Mouse (Mus musculus) forebrain, postnatal 0 days (tissue): ENCODE measurements around the gene Zfp790. TPM values are rescaled to one million over a fixed set of nuclear protein-coding genes. Genes with fewer than 3 reads are reported as not detected.

Experiments
- ATAC-seq: fragments of 200-750 bp; cut with Nextera tagmentation; 2 replicates; pipeline ENCODE4 v1.8.0; 2017; ENCODE audit warnings: mild to moderate bottlenecking, moderate library complexity
- DNase-seq: peaks from one replicate; pipeline ENCODE4 v3.0.0-alpha.2; 2015
- H3K27ac ChIP-seq: fragments of 300-500 bp; sonication (generic); 2 replicates; pipeline ENCODE4 v1.5.1; 2014; ENCODE audit warnings: low read depth, mild to moderate bottlenecking, antibody characterized with exemption, low read length, moderate library complexity, mixed read lengths
- H3K27me3 ChIP-seq: fragments of 300-500 bp; sonication (generic); 2 replicates; pipeline ENCODE4 v1.6.1; 2014; ENCODE audit warnings: mild to moderate bottlenecking, low read length, mixed read lengths; ENCODE audit not compliant: insufficient read depth
- H3K36me3 ChIP-seq: fragments of 300-500 bp; sonication (generic); 2 replicates; pipeline ENCODE4 v1.6.1; 2014; ENCODE audit warnings: mild to moderate bottlenecking, moderate library complexity; ENCODE audit not compliant: insufficient read depth
- H3K4me1 ChIP-seq: fragments of 300-500 bp; sonication (generic); 2 replicates; pipeline ENCODE4 v1.6.1; 2014; ENCODE audit warnings: antibody characterized with exemption; ENCODE audit not compliant: insufficient read depth
- H3K4me2 ChIP-seq: fragments of 300-500 bp; sonication (generic); 2 replicates; pipeline ENCODE4 v1.6.1; 2014; ENCODE audit warnings: low read depth, mild to moderate bottlenecking, moderate library complexity
- H3K4me3 ChIP-seq: fragments of 300-500 bp; sonication (generic); 2 replicates; pipeline ENCODE4 v1.5.1; 2014; ENCODE audit warnings: low read depth, low read length, mixed read lengths
- H3K9ac ChIP-seq: fragments of 300-500 bp; sonication (generic); 2 replicates; pipeline ENCODE4 v1.6.1; 2014; ENCODE audit warnings: mild to moderate bottlenecking
- H3K9me3 ChIP-seq: fragments of 300-500 bp; sonication (generic); 2 replicates; pipeline ENCODE4 v1.6.1; 2016; ENCODE audit warnings: low read length
- CTCF ChIP-seq: sonication (generic); IDR thresholded peaks from 2 replicates; pipeline ENCODE4 v1.5.1; 2016; ENCODE audit warnings: antibody characterized with exemption, control low read depth, low read depth
- WGBS: fragments of 180-500 bp; shearing (Covaris S2); extraction: QIAGEN DNeasy Blood & Tissue Kit; methylation state at CpG from one replicate; pipeline ENCODE4 v1.1.7; 2014; 5-methylcytosine and 5-hydroxymethylcytosine counted together
- polyA plus RNA-seq: library from polyadenylated mRNA; unstranded; fragments of >200 nt; fragmentation: Nextera tagmentation; extraction: Ambion mirVana; gene quantifications from 2 replicates; pipeline ENCODE4 v1.2.1, GENCODE M21; 2015
- total RNA-seq: library from RNA; depleted of rRNA; stranded (reverse); fragments of >200 nt; gene quantifications from 2 replicates; pipeline ENCODE4 v1.2.3, GENCODE M21; 2014; rRNA removed

The Zfp790 gene
- total RNA-seq = 15.6 and 16.9 TPM in 2 replicates
- 9.3 and 12.2 TPM in 2 replicates for polyA plus RNA-seq

DNA sequence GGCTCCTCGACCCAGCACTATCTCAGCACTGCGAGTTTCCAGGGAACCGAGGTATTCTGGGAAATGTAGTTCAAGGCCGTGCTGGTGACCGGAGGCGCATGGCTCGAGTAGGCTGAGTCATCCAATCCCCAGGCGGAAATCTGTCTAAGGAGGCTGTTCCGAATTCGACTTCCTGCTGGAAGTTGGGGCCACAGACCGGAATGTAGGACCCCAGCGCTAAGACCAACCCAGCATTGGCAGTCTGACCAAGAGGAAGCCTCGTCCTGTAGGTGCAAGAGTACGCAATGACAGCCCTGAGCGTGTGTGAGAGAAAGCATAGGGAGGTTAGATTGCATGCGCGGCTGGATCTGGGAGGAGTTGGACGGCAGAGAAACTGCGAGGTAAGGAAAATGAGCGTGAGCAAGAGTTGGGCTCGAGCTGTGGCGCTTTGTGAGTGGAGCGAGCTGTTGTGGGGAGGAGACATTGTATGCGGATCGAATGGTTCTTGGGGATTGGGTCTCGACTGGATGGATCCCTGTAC lies at the start of gene Zfp790:
Gene Zfp790, plus strand, starts transcription at position 205 of the 520 bp plus-strand sequence.
- H3K27ac ChIP-seq = peak within 1 kb of the TSS; percentile 86
- WGBS = under 1% methylated on average over 26 of the region's 26 CpGs
- no peaks in the 10 kb centered on the region for H3K9me3 ChIP-seq
- ATAC-seq (peak; percentile 96), DNase-seq (peak; percentile 95)
- no peaks in the 10 kb centered on the region for H3K27me3 ChIP-seq
- H3K4me2 ChIP-seq = peak within 1 kb of the TSS; percentile 71
- H3K4me1 ChIP-seq = peaks cover 21% of the 10 kb centered on the region
- 0 out of 2 replicates have a peak, but pooled peaks cover 2% of the 10 kb centered on the region for H3K36me3 ChIP-seq
- peak within 1 kb of the TSS; percentile 61 for H3K9ac ChIP-seq
- peak within 1 kb of the TSS; percentile 65 for H3K4me3 ChIP-seq
- no peak for TF ChIP-seq CTCF

DNA sequence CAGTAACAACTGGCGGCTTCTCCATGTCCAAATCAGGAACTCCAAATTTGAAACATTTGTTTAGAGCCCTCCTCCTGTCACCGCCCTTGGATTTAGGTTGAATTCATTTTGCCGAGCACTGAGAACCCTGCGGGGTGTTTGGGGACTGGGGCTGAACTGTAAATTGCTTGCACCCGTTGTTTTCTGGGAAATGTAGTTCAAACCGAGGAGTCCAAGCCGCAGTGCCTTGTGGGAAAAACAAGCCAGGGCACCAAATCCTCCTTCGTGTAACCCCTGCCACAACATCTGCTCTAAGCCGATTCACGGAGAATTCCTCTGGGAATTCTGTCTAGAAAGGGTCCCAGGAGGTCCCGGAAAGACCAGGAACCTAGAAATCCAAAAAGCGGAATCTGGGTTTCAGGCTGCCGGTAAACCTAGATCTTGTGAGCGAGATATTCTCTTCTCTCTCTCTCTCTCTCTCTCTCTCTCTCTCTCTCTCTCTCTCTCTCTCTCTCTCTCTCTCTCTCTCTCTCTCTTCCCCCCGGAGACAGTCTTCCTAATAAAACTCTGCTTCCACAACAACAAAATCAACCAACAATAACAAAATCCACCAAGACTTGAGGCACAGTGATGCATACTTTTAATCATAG lies 48.7 kb upstream of the Zfp790 start:
- H3K36me3 ChIP-seq = peaks cover 5% of the 10 kb centered on the region; the same call in 1 of the 2 replicates
- H3K9me3 ChIP-seq = no peaks in the 10 kb centered on the region
- no peak for TF ChIP-seq CTCF
- DNase-seq (peak; percentile 90), ATAC-seq (peak; percentile 59)
- peaks cover 7% of the 10 kb centered on the region; the same call in 1 of the 2 replicates for H3K4me1 ChIP-seq
- H3K4me2 ChIP-seq = peak overlapping the region; percentile 70
- peak overlapping the region; percentile 61 for H3K9ac ChIP-seq
- H3K27me3 ChIP-seq = no peaks in the 10 kb centered on the region
- 1% methylated on average over 15 of the region's 15 CpGs for WGBS
- peak overlapping the region; percentile 81 for H3K4me3 ChIP-seq
- H3K27ac ChIP-seq = peak overlapping the region; percentile 83

DNA sequence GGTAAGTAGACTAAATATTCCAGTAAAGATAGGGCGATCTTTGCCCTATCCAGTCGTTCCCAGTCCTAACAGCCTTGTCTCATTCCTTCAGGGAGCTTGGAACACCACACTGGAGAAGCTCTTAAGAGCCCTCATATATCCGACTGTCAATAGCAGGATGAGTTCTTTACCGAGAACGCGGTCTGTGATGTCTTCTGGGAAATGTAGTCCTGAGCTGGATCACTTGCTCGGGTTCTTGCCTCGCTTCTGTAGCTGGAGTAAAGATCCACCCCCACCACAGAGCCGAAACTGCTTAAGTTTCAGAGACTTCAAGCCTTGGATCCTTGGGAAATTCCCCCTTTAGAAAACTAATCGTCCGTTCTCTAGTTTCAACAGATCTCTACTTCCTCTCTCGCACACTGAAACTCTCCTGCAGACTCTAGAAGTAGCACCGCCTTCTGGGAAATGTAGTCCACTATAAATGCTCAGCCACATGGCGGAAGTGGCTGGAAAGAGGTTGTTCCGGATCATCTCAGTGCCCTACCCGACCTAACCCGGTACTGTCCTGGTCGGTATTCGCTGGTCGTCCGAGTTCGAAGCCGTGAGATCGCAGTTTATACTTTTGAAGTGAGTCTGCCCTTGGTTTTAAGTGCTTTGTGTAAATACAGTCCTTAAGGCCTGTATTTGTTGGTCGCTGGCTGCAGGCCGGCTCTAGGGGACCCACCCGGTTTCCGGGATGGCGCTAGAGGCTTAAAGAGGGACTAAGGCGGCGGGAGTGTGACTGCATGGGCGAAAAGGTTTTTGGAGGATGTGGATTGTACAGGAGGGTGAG lies 47.6 kb upstream of the Zfp790 start, which contains the start of gene Zfp84:
Gene Zfp84, plus strand, starts transcription at position 463 of the 811 bp plus-strand sequence.
- TF ChIP-seq CTCF = no peak
- WGBS = under 1% methylated on average over 32 of the region's 32 CpGs
- Histone ChIP-seq H3K9ac (peak within 1 kb of the TSS; percentile 61), H3K36me3 (peaks cover 12% of the 10 kb centered on the region), H3K4me2 (peak within 1 kb of the TSS; percentile 70), H3K27me3 (no peaks in the 10 kb centered on the region), H3K4me1 (peaks cover 7% of the 10 kb centered on the region; the same call in 1 of the 2 replicates), H3K9me3 (no peaks in the 10 kb centered on the region), H3K27ac (peak within 1 kb of the TSS; percentile 83), H3K4me3 (peak within 1 kb of the TSS; percentile 81)
- ATAC-seq (peak; percentile 97), DNase-seq (peak; percentile 93)

DNA sequence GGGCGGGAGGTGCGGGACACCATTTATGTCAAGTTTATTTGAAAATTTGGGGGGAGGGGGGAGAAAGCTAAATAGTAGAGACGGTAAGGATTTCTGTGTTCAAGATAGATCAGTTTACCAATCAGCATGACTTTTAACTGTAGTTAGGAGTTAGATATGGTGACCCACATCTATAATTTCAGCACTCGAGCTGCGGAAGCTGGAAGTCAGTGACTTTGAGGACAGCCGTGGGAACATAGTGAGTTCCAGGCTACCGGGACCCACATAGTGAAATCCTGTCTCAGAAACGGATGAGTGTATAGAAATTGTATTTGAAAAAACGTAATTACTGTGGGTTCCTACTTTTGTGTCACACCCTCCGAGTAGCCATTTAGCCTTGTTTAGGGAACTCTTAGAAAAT lies 46.9 kb upstream of the Zfp790 start:
- peak overlapping the region; percentile 78; the same call in 1 of the 2 replicates for H3K27ac ChIP-seq
- 9% methylated on average over 10 of the region's 10 CpGs for WGBS
- H3K4me1 ChIP-seq = peaks cover 7% of the 10 kb centered on the region; the same call in 1 of the 2 replicates
- no peak for TF ChIP-seq CTCF
- peaks cover 19% of the 10 kb centered on the region for H3K36me3 ChIP-seq
- peak overlapping the region; percentile 61 for H3K9ac ChIP-seq
- ATAC-seq (no peak), DNase-seq (no peak)
- no peaks in the 10 kb centered on the region for H3K27me3 ChIP-seq
- peak overlapping the region; percentile 70 for H3K4me2 ChIP-seq
- H3K9me3 ChIP-seq = no peaks in the 10 kb centered on the region
- H3K4me3 ChIP-seq = peak overlapping the region; percentile 81

DNA sequence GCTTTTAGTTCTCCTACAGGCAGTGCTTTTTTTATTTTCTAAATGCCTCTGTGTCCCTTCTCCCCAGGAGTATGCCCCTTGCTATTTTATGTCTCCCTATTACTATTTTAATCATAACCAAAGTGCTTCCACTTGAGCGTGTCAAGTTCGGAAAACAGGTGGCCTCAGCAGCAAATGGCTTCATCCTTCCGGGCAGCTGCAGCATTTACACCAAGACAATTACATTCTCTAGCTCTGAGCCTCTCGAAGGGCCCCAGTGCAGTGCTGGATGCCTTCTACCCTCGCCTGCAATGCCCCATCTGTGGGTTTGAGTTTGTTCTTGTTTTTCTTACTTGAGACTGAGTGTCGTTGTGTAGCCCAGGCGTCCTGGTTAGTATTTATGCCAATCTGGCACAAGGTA lies 42.4 kb upstream of the Zfp790 start:
- Histone ChIP-seq H3K9ac (no peak overlapping the region), H3K36me3 (peaks cover 62% of the 10 kb centered on the region), H3K9me3 (no peaks in the 10 kb centered on the region), H3K4me2 (no peak overlapping the region), H3K27ac (no peak overlapping the region), H3K4me3 (no peak overlapping the region), H3K27me3 (no peaks in the 10 kb centered on the region), H3K4me1 (peaks cover 7% of the 10 kb centered on the region; the same call in 1 of the 2 replicates)
- ATAC-seq (no peak), DNase-seq (no peak)
- TF ChIP-seq CTCF = no peak
- WGBS = 88% methylated on average over 7 of the region's 7 CpGs

DNA sequence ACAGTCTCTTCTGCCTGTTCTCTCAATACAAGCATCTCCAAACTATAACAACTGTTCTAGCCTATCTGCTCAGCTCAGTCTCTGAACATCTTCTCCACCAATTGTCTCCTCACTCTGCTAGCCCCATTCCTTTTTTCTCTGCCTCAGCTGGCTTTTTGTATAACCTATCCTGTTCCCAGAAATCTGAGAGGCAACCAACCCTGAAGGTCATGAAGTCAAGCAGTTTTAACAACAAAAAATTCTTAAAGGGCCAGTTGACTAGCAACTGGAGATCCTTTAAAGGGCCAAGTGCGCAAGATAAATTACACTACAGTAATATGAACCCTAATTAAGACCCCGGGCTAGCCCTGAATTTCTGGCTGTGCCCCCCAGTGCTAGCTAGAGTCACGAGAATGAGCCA lies 41.5 kb upstream of the Zfp790 start:
- H3K4me1 ChIP-seq = peaks cover 3% of the 10 kb centered on the region; the same call in 1 of the 2 replicates
- no peak for DNase-seq
- H3K36me3 ChIP-seq = peaks cover 68% of the 10 kb centered on the region
- no peak overlapping the region for H3K4me2 ChIP-seq
- no peak overlapping the region for H3K4me3 ChIP-seq
- no peaks in the 10 kb centered on the region for H3K27me3 ChIP-seq
- no peak for TF ChIP-seq CTCF
- ATAC-seq = no peak
- H3K27ac ChIP-seq = no peak overlapping the region
- 89% methylated on average over 3 of the region's 3 CpGs for WGBS
- H3K9ac ChIP-seq = no peak overlapping the region
- H3K9me3 ChIP-seq = no peaks in the 10 kb centered on the region

DNA sequence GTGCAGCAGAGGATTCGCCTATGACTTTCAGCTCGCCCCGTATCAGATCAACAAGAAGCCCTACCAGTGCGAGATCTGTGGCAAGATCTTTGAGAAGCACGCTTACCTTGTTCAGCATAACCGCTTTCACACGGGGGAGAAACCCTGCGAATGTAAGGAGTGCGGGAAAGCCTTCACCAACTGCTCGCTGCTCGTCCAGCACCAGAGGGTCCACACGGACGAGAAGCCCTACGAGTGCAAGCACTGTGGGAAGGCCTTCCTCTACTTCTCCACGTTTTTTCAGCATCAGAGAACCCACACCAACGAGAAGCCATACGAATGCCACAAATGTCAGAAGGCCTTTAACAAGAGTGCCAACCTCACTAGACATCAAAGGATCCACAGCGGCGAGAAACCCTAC lies 39.3 kb upstream of the Zfp790 start:
- Histone ChIP-seq H3K27me3 (no peaks in the 10 kb centered on the region), H3K36me3 (peaks cover 68% of the 10 kb centered on the region), H3K9ac (no peak overlapping the region), H3K4me3 (no peak overlapping the region), H3K4me1 (no peaks in the 10 kb centered on the region), H3K9me3 (no peaks in the 10 kb centered on the region), H3K27ac (no peak overlapping the region), H3K4me2 (no peak overlapping the region)
- DNase-seq (no peak), ATAC-seq (no peak)
- 97% methylated on average over 19 of the region's 19 CpGs for WGBS
- no peak for TF ChIP-seq CTCF
